Mouse (Mus musculus) myocyte (in vitro differentiated cells): ENCODE results near the gene Tmem267. TPM values are rescaled to one million over a fixed set of nuclear protein-coding genes. Genes with fewer than 3 reads are reported as not detected.
"Not testable (repeated sequence)": the region's sequence is repeated elsewhere in the genome, so short reads cannot be mapped to it uniquely, and the experiment has no call there.

ENCODE experiments used
- H3K27me3 ChIP-seq: one replicate; pipeline ENCODE4 v1.6.1; 2011; ENCODE audit not compliant: control insufficient read depth, insufficient read depth, insufficient read length
- H3K36me3 ChIP-seq: one replicate; pipeline ENCODE4 v1.6.1; 2011; ENCODE audit not compliant: control insufficient read depth, insufficient read depth
- H3K4me2 ChIP-seq: one replicate; pipeline ENCODE4 v1.6.1; 2011; ENCODE audit warnings: low read depth, control low read depth
- H3K4me3 ChIP-seq: one replicate; pipeline ENCODE4 v1.5.1; 2011; ENCODE audit warnings: mild to moderate bottlenecking, control low read depth, moderate library complexity
- H3K79me2 ChIP-seq: one replicate; pipeline ENCODE4 v1.6.1; 2011; ENCODE audit not compliant: control insufficient read depth, insufficient read depth
- H3ac ChIP-seq: one replicate; pipeline ENCODE4 v1.6.1; 2011; ENCODE audit not compliant: control insufficient read depth, insufficient read length
- E2F4 ChIP-seq: IDR thresholded peaks from one replicate; pipeline ENCODE4 v1.6.1; 2011; ENCODE audit warnings: mild to moderate bottlenecking, control low read depth, moderate library complexity; ENCODE audit not compliant: insufficient read depth
- MYOD1 ChIP-seq, 3 experiments: IDR thresholded peaks; one replicate each; pipeline ENCODE4 v1.6.1; 2011; ENCODE audit warnings: control low read depth in 2 of 3, low read depth in 2 of 3, mild to moderate bottlenecking in 2 of 3, moderate library complexity in 1 of 3; ENCODE audit not compliant: insufficient read length in 2 of 3, control insufficient read depth in 1 of 3
- MYOG ChIP-seq, 3 experiments: IDR thresholded peaks; one replicate each; pipeline ENCODE4 v1.6.1; 2011; ENCODE audit warnings: control low read depth in 2 of 3, low read depth in 2 of 3, mild to moderate bottlenecking in 2 of 3; ENCODE audit not compliant: insufficient read length in 2 of 3, control insufficient read depth in 1 of 3, insufficient read depth in 1 of 3
- POLR2A ChIP-seq: IDR thresholded peaks from one replicate; pipeline ENCODE4 v1.6.1; 2011; ENCODE audit warnings: low read depth, mild to moderate bottlenecking, control low read depth, moderate library complexity; ENCODE audit not compliant: insufficient read length
- POLR2AphosphoS2 ChIP-seq: IDR thresholded peaks from one replicate; pipeline ENCODE4 v1.6.1; 2011; ENCODE audit warnings: low read depth, control low read depth; ENCODE audit not compliant: insufficient read length
- TCF12 ChIP-seq: IDR thresholded peaks from one replicate; pipeline ENCODE4 v1.6.1; 2011; ENCODE audit warnings: mild to moderate bottlenecking, control low read depth; ENCODE audit not compliant: poor library complexity, insufficient read depth, severe bottlenecking
- USF1 ChIP-seq: IDR thresholded peaks from one replicate; pipeline ENCODE4 v1.6.1; 2011; ENCODE audit warnings: low read depth, mild to moderate bottlenecking, control low read depth, moderate library complexity
- polyA plus RNA-seq: library from polyadenylated mRNA; unstranded; fragments of >200 nt; fragmentation: generic; extraction: Trizol; gene quantifications from one replicate; pipeline ENCODE4 v1.2.1, GENCODE M21; 2012; ENCODE audit warnings: missing spikeins

The Tmem267 gene
- polyA plus RNA-seq, 1 experiment: 4.2 TPM

DNA sequence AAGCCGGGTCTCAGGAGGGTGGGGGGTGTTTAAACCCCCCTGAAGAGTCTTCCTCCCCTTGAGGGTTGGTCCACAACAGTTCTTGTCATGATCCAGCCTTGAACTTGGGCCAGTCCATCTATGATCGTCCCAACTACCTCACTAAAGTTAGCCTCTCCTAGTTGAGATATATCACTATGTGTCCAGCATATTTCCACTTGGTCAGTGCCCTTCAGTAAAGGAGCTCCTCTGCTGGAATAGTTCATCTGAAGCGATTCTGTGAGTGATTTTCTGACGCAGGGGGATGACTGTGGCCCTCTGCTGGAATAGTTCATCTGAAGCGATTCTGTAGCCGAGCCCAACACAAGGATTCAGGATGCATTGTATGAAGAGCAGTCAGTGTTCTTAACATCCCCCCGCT lies 485 bp upstream of the Tmem267 start:
- no peaks in the 10 kb centered on the region for H3K36me3 ChIP-seq
- H3K4me3 ChIP-seq: no peak overlapping the region
- peak overlapping the region; percentile 52 for H3K4me2 ChIP-seq
- H3K27me3 ChIP-seq: no peaks in the 10 kb centered on the region
- TF ChIP-seq POLR2A: no peak
- TF ChIP-seq USF1: no peak
- TF ChIP-seq MYOD1 (IDR thresholded peaks at IDR 0.05; ENCODE audit: control insufficient read depth in 1 of 3, insufficient read length in 2 of 3, low read depth in 2 of 3): no peak
- TF ChIP-seq POLR2AphosphoS2: no peak
- no peak for TF ChIP-seq E2F4
- no peak for TF ChIP-seq TCF12
- no peak for TF ChIP-seq MYOG (IDR thresholded peaks at IDR 0.05; ENCODE audit: control insufficient read depth in 1 of 3, insufficient read depth in 1 of 3, insufficient read length in 2 of 3, low read depth in 2 of 3)
- no peaks in the 10 kb centered on the region for H3K79me2 ChIP-seq
- no peak overlapping the region for H3ac ChIP-seq

DNA sequence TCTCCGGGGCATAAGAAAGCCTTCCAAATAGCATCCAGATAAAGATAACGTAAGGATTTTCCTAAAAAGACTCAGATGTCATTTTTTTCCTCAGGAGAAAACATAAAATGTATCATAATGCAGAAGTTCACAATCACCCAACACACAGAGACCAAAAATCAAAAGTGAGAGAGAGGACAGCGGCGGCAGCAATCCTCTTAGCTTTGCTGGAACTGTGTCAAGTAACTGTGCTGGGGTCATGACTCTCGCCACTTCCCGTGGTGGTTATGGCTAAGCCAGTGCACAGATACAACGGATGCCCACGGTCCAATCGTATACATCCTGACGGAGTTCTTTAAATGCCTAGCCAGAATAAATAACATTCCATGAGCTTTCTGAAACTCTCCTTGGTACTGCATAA lies 4.2 kb downstream of the Tmem267 start:
- not testable (repeated sequence) for H3K27me3 ChIP-seq

DNA sequence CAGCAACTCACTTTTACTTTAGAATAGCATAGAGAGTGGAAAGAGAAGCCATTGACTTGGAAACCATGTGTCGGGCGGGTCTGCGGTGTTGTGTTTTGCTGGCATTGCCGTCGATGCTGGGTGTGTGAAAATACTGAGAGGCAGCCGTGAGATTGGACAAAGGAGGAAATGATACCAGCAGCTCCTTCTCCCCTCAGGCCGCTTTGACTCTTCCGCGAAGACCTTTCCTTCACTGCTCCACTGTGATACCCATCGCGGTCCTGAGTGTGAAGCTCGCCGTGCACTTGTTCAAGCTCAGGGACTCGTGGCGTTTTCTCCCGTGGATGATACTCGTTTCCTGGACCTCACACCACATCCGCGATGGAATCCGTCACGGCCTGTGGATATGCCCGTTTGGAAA lies 7.1 kb downstream of the Tmem267 start:
- not testable (repeated sequence) for H3K27me3 ChIP-seq, H3ac ChIP-seq

More for the DNA sequence above, 4.2 kb downstream of the Tmem267 start:
- not testable (repeated sequence) for H3K4me2 ChIP-seq, H3K79me2 ChIP-seq, H3K4me3 ChIP-seq, H3K36me3 ChIP-seq, H3ac ChIP-seq

DNA sequence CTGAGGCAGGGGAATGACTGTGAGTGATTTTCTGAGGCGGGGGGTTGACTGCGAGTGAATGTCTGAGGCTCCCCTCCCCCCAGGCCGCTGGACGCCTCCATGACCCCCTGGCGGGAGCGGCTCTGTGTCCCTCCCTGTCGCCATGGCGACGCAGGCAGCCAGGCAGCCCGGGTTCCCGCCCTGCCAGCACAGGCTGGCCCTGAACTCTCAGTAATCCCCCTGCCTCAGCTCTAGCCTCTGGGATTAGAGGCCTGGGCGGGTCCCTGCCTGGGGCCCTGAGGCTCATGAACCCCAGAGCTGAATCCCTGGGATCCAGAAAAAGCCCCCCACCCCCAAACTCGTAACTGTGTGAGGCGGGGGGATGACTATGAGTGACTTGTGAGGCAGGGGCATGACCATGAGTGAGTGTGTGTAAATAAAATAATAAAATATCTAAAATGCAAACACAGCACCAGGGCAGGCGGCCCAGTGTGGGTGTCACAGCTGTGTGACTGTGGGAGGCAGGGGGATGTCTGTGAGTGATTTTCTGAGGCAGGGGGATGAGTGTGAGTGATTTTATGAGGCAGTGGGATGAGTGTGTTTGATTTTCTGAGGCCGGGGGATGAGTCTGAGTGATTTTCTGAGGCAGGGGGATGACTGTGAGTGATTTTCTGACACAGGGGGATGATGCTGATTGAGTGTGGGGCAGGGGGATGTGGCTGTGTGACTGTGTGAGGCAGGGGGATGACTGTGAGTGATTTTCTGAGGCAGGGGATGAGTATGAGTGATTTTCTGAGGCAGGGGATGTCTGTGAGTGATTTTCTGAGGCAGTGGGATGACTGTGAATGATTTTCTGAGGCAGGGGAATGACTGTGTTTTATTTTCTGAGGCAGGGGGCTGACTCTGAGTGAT lies 108.7 kb downstream of the Tmem267 start:
- not testable (repeated sequence) for H3K4me2 ChIP-seq, H3K4me3 ChIP-seq, H3K79me2 ChIP-seq, H3ac ChIP-seq, H3K36me3 ChIP-seq, H3K27me3 ChIP-seq

More for the DNA sequence above, 7.1 kb downstream of the Tmem267 start:
- not testable (repeated sequence) for H3K4me2 ChIP-seq, H3K4me3 ChIP-seq, H3K36me3 ChIP-seq, H3K79me2 ChIP-seq

DNA sequence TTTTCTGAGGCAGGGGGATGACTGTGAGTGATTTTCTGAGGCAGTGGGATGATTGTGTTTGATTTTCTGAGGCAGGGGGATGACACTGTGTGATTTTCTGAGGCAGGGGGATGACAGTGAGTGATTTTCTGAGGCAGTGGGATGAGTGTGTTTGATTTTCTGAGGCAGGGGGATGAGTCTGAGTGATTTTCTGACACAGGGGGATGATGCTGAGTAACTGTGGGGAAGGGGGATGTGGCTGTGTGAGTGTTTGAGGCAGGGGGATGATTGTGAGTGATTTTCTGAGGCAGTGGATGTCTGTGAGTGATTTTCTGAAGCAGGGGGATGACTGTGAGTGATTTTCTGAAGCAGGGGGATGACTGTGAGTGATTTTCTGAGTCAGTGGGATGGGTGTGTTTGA lies 110.6 kb downstream of the Tmem267 start:
- not testable (repeated sequence) for H3K4me2 ChIP-seq, H3K36me3 ChIP-seq, H3ac ChIP-seq, H3K4me3 ChIP-seq, H3K27me3 ChIP-seq, H3K79me2 ChIP-seq

DNA sequence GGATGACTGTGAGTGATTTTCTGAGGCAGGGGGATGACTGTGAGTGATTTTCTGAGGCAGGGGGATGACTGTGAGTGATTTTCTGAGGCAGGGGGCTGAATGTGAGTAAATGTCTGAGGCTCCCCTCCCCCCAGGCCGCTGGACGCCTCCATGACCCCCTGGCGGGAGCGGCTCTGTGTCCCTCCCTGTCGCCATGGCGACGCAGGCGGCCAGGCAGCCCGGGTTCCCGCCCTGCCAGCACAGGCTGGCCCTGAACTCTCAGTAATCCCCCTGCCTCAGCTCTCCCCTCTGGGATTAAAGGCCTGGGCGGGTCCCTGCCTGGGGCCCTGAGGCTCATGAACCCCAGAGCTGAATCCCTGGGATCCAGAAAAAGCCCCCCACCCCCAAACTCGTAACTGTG lies 111.2 kb downstream of the Tmem267 start:
- H3K4me3 ChIP-seq, H3K79me2 ChIP-seq, H3K36me3 ChIP-seq, H3ac ChIP-seq, H3K4me2 ChIP-seq, H3K27me3 ChIP-seq: not testable (repeated sequence)

DNA sequence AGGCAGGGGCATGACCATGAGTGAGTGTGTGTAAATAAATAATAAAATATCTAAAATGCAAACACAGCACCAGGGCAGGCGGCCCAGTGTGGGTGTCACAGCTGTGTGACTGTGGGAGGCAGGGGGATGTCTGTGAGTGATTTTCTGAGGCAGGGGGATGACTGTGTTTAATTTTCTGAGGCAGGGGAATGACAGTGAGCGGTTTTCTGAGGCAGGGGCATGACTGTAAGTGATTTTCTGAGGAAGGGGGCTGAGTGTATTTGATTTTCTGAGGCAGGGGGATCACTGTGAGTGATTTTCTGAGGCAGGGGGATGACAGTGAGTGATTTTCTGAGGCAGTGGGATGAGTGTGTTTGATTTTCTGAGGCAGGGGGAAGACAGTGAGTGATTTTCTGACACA lies 111.7 kb downstream of the Tmem267 start:
- H3K36me3 ChIP-seq, H3K27me3 ChIP-seq, H3K4me2 ChIP-seq, H3K79me2 ChIP-seq, H3K4me3 ChIP-seq, H3ac ChIP-seq: not testable (repeated sequence)

DNA sequence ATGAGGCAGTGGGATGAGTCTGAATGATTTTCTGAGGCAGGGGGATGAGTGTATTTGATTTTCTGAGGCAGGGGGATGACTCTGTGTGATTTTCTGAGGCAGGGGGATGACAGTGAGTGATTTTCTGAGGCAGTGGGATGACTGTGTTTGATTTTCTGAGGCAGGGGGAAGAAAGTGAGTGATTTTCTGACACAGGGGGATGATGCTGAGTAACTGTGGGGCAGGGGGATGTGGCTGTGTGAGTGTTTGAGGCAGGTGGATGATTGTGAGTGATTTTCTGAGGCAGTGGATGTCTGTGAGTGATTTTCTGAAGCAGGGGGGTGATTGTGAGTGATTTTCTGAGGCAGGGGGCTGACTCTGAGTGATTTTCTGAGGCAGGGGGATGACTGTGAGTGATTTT lies 112.3 kb downstream of the Tmem267 start:
- H3K79me2 ChIP-seq, H3K4me3 ChIP-seq, H3K27me3 ChIP-seq, H3ac ChIP-seq, H3K4me2 ChIP-seq, H3K36me3 ChIP-seq: not testable (repeated sequence)

- not testable (repeated sequence) for H3K36me3 ChIP-seq, H3K4me2 ChIP-seq
These were observed 115.0 kb downstream of the Tmem267 start for GRCm38 (mm10) chr13:119602688-119603331.

DNA sequence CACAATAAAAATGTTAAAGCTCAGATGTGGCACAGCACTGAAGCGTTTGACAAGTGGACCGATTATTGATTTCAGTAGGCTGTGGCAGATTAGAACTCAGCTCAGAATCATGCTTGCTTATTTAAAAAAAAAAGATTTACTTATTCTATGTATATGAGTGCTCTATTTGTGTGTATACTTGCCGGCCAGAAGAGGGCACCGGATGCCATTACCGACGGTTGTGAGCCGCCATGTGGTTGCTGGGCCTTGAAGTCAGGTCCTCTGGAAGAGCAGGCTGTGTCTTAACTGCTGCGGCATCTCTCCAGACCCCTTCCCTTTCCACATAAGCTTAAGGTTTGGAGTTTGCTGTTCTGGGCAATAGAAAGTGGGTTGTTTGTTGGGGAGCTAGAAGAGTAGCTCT lies 116.1 kb downstream of the Tmem267 start:
- H3K79me2 ChIP-seq, H3ac ChIP-seq, H3K4me2 ChIP-seq, H3K27me3 ChIP-seq, H3K4me3 ChIP-seq, H3K36me3 ChIP-seq: not testable (repeated sequence)

More at GRCm38 (mm10) chr13:119602688-119603331, 115.0 kb downstream of the Tmem267 start:
- not testable (repeated sequence) for H3K79me2 ChIP-seq, H3ac ChIP-seq, H3K27me3 ChIP-seq, H3K4me3 ChIP-seq

- not testable (repeated sequence) for H3ac ChIP-seq, H3K79me2 ChIP-seq, H3K4me2 ChIP-seq, H3K4me3 ChIP-seq, H3K27me3 ChIP-seq, H3K36me3 ChIP-seq
These were observed 116.5 kb downstream of the Tmem267 start for GRCm38 (mm10) chr13:119604322-119604721.
